Mouse (Mus musculus): ENCODE results near the gene Slc20a1. TPM values are rescaled to one million over a fixed set of nuclear protein-coding genes. Genes with fewer than 3 reads are reported as not detected.
A peak's percentile ranks its signal among the peaks of the same experiment; 100 is the strongest.

Slc20a1 gene
- total RNA-seq, 2 experiments from 2014 or later: 4.5 to 5.1 TPM

GRCm38 (mm10) chr2:129221097-129221632 is 22.6 kb downstream of the Slc20a1 start:
- DNase-seq: no peak
- intact Hi-C loops (cut with DNase I; ENCODE audit: low total_unique reads): no loop called here

DNA sequence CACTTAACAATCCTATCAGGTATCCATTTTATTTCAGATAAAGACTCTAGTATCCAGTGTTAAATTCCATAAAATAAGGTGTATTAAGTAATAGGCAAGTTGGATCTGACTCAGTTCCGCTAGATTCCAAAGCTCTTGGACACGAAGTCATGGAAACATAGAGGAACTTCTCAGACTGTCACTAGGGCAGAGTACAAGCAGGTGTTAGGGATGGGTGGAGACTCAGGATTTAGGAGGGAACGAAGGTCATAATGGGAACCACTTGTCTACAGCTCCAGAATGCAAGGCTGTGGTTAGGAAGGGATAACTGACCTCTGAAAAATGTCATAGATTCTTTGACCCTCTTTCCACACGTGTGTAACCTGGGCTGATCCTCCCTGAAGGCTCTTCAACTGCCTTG is 25.6 kb downstream of the Slc20a1 start:
- no peak for DNase-seq
- intact Hi-C loops (cut with DNase I; ENCODE audit: low total_unique reads): no loop called here

DNA sequence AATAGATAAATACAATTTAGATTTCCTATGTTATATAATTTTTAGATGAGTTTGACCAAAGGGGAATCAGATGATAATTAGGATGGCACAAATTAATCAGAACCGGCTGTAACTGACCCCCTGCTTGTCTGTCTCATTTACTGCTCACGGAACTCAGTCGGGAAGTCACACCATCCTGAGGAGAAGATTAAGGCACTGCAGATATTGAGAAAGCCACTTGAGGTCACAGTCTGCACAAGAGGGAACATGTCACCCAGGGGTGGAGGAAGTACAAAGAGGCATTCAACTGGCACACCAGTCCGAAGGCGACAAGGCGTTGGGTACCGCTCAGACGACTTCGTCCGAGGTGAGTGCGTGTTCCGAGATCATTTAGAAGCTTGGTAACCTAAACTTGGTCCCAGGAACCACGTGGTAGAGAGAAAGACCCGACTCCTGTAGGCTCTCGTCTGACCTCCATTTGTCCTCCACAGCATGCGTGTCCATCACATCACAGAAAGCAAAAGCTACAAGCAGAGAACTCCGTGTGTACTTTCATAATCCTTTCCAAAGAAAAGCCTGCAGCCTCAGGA is 26.8 kb downstream of the Slc20a1 start:
- intact Hi-C loops (cut with DNase I; ENCODE audit: low total_unique reads): no loop called here
- no peak for DNase-seq

DNA sequence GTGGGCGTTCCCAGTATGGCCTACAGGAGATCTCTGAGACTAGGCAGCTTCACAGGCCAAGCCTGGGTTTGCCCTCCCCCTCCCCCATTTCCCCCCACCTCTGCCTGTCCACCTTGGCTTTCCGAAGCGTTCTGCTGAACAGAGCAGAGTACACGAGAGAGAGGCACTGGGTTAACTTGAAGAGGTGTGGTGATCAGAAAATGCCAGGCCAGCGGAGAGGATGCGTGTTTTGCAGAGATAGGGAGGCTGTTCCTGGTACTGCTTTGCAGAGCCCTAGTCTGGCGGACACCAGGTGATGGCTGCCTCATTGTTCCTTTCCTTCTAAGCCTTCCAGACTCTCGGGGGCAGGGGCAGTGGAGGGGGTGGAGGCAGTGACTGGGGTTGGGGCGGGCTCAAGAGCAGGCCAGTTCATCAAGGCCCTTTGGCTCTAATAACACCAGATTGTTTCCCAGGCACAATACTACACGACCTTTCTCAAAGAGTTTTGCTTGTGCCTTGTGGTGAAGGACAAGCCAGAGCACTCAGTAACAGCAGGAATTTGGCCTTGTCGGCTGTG is 27.8 kb downstream of the Slc20a1 start:
- no peak for DNase-seq
- intact Hi-C loops (cut with DNase I; ENCODE audit: low total_unique reads): no loop called here

DNA sequence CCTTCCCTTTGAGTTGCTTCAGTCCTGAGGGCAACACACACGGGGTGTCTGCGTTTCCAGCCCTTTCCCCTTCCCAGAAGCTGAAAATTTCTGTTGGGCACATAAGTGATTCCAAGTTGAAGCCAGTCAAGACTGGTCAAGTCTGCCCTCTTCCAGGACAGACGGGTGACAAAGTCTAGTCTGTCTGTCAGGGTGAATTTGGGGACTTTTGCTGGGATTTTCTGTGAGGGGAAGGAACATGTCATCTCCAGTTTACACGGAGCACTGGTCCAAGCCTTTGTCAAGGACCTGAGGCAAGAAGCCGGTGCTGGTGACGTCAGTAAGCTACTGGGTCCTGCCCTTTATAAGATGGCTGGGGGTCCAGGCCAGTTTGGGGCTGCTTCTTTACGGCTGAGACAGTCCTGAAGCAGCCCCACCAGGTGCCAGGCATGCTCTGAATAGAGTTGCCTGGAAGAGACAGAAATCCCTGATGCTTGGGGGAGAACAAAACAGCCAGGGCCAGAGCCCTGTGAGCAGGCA is 28.5 kb downstream of the Slc20a1 start:
- intact Hi-C loops (cut with DNase I; ENCODE audit: low total_unique reads): no loop called here
- no peak for DNase-seq

DNA sequence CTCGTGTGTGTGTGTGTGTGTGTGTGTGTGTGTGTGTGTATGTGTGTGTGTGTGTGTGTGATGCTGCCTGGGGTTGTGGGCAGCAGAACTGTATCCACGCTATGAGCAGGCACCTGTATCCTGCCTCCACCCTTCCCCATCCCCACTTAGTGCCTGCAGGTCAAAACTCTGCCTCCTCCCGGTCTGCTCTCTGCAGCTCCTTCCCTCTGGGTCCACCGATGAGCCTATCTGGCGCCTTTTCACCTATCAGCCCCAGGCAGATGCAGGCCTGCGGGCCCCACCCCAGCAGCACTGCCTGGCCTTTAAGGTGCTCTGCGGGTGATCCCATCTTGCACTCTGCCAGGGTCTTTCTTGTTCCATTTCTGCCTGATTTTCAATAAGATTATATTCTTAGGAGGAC is 29.1 kb downstream of the Slc20a1 start:
- intact Hi-C loops (cut with DNase I; ENCODE audit: low total_unique reads): no loop called here
- no peak for DNase-seq

DNA sequence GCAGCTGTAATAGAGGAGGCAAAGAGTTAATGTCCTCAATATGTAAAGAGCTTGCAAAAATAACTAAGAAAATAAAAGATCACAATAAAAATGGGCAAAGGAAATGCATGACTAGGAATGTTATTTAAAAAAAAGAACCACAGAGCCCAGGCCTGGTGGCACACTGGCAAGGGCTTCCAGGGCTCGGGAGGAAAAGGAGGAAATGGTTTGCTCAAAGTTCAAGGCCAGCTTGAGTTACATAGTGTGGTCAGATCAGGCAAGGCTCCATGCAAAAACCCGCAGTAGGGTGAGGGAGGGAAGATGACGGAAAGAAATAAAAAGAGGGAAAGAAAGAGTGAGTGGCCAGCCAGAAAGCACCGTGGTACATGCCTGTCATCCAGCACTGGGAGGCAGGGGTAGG is 30.0 kb downstream of the Slc20a1 start:
- intact Hi-C loops (cut with DNase I; ENCODE audit: low total_unique reads): no loop called here
- no peak for DNase-seq

- intact Hi-C loops (cut with DNase I; ENCODE audit: low total_unique reads): no loop called here
- no peak for DNase-seq
These were observed 30.8 kb downstream of the Slc20a1 start for GRCm38 (mm10) chr2:129229316-129229715.

DNA sequence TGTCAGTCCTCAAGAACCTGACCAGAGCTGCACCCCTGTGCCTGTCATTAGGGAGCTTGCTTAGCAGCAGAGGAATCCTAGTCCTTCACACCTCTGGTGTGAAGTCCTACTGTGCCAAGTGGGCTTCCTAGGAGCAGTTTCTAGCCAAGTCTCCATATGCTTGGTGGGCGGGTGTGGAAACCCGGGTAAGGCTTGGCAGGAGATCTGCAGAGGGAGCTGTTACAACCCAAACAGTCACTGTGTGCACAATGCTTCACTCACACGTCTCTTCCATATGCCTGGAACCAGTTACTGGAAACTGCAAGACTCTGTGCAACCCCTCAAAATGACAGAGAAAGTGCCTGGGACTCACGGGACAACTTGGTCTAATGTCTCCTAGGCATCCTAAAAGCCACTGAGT is 33.5 kb downstream of the Slc20a1 start:
- DNase-seq: no peak
- intact Hi-C loops (cut with DNase I; ENCODE audit: low total_unique reads): no loop called here

- DNase-seq: no peak
- intact Hi-C loops (cut with DNase I; ENCODE audit: low total_unique reads): no loop called here
These were observed 33.9 kb downstream of the Slc20a1 start for GRCm38 (mm10) chr2:129232484-129232883.

DNA sequence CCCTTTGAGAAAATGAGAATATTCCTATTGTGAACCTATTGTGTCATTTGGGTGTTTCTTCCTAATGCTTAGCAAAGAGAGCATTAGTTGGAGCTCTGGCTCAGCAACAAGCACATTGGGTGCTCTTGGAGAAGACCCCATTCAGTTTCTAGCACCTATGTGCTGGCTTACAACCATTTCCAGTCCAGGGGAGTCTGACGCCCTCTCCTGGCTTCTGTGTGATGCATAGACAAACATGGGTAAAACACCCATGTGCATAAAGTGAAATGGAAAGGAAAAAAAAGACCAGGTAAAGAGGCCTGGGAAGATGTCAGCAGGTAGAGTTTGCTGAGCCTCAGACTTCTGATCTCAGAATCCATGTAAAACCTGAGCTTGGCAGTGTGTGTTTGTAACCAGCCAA is 34.7 kb downstream of the Slc20a1 start:
- intact Hi-C loops (cut with DNase I; ENCODE audit: low total_unique reads): no loop called here
- no peak for DNase-seq

DNA sequence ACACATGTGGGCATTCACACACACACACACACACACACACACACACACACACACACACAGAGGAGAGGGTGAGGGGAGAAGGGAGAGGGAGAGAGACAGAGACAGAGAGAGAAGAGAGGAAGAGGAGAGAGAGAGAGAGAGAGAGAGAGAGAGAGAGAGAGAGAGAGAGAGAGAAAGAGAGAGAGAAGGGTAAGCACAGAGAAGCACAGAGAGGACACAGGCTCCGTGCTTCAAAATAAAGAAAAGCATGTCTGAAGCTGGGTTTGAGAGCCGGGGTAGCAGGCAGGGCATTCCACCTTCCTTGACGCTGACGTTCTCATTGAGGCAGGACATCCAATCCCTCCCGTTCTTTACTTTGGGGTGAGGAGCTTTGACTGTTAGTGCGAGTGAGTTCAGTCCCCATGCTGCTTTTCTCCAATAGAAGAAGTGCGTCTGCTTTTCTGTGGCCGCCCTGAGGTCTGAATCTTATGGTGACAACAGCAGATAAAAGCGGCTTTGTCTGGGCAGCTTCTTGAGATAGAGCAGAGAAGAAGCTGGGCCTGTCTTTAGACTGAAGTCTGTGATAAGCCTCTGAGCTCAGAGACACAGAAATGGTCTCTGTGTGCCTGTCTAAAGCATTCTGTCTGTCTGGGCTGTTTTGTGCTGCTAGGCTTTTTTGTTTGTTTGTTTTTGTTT is 35.4 kb downstream of the Slc20a1 start:
- no peak for DNase-seq

GRCm38 (mm10) chr2:129234731-129235130 is 36.2 kb downstream of the Slc20a1 start:
- no peak for DNase-seq
- intact Hi-C loops (cut with DNase I; ENCODE audit: low total_unique reads): no loop called here

More for the DNA sequence above, 35.4 kb downstream of the Slc20a1 start:
- intact Hi-C loops (cut with DNase I; ENCODE audit: low total_unique reads): no loop called here

- intact Hi-C loops (cut with DNase I; ENCODE audit: low total_unique reads): no loop called here
- no peak for DNase-seq
These were observed 38.0 kb downstream of the Slc20a1 start for GRCm38 (mm10) chr2:129236526-129236925.

- no peak for DNase-seq
- intact Hi-C loops (cut with DNase I; ENCODE audit: low total_unique reads): no loop called here
These were observed 42.3 kb downstream of the Slc20a1 start for GRCm38 (mm10) chr2:129240726-129241432.

- DNase-seq: no peak
- intact Hi-C loops (cut with DNase I; ENCODE audit: low total_unique reads): no loop called here
These were observed 43.6 kb downstream of the Slc20a1 start for GRCm38 (mm10) chr2:129241845-129242833.

DNA sequence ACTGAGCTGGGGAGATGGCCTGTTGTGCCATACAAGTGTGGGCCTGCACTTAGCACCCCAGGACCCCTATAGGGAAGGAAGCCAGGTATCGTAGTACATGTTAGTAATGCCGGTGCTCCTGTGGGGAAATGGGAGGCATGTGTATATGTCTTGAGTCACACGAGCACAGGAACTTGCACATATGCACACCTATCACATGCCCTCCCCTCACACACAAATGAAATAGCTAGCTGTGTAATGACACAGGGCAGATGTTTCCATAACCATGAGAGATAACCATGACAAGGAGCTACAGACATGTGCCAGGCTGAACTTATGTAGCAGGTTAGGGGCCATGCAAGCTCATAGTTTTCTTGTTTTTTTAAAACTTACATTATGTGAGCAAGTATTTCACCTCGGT is 44.4 kb downstream of the Slc20a1 start:
- no peak for DNase-seq
- intact Hi-C loops (cut with DNase I; ENCODE audit: low total_unique reads): no loop called here

DNA sequence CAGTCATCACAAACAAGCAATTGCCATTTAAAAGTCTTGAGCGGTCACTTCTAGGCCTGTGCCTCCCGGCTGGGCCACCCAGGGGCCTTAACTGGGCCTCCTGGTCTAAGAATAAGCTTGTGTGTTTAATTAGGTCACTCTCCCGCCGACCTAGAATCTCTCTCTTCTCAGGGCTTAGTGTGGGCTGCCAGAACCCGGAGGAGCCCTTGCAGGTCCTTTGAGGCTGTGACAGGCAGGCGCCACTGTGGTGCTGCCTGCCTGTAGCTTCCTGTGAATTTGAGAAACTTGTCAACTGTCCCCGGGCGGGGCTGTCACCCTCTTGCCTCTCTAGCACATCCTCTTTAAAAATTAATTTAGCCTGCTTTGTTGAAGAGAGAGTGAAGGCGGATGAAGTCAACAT is 45.2 kb downstream of the Slc20a1 start:
- intact Hi-C loops (cut with DNase I; ENCODE audit: low total_unique reads): no loop called here

GRCm38 (mm10) chr2:129244446-129245120 is 46.0 kb downstream of the Slc20a1 start:
- peak; percentile 50 for DNase-seq
- intact Hi-C loops (cut with DNase I; ENCODE audit: low total_unique reads): no loop called here

More for the DNA sequence above, 45.2 kb downstream of the Slc20a1 start:
- no peak for DNase-seq

Measured in gastrocnemius, postnatal 14 days (tissue).